Mouse (Mus musculus) heart, embryonic 11.5 days (tissue): ENCODE data around the gene Fbxl17. TPM values are rescaled to one million over a fixed set of nuclear protein-coding genes. Genes with fewer than 3 reads are reported as not detected.

Experiments
- ATAC-seq: fragments of 200-750 bp; cut with Nextera tagmentation; replicated peaks from 2 replicates; pipeline ENCODE4 v1.8.0; 2017; ENCODE audit warnings: moderate library complexity; ENCODE audit not compliant: insufficient number of reproducible peaks, low FRiP score, low TSS enrichment
- H3K27ac ChIP-seq: fragments of 300-500 bp; sonication (generic); 2 replicates; pipeline ENCODE4 v1.5.1; 2014; ENCODE audit warnings: mild to moderate bottlenecking, low read depth, low read length
- H3K27me3 ChIP-seq: fragments of 300-500 bp; sonication (generic); 2 replicates; pipeline ENCODE4 v1.6.1; 2014; ENCODE audit warnings: mild to moderate bottlenecking, low read length, mixed read lengths; ENCODE audit not compliant: control insufficient read depth, insufficient read depth
- H3K36me3 ChIP-seq: fragments of 300-500 bp; sonication (generic); 2 replicates; pipeline ENCODE4 v1.6.1; 2014; ENCODE audit warnings: mild to moderate bottlenecking, low read length, moderate library complexity, mixed read lengths; ENCODE audit not compliant: control insufficient read depth, insufficient read depth
- H3K4me1 ChIP-seq: fragments of 300-500 bp; sonication (generic); 2 replicates; pipeline ENCODE4 v1.6.1; 2014; ENCODE audit warnings: low read length; ENCODE audit not compliant: control insufficient read depth, insufficient read depth
- H3K4me2 ChIP-seq: fragments of 300-500 bp; sonication (generic); 2 replicates; pipeline ENCODE4 v1.6.1; 2014; ENCODE audit warnings: mild to moderate bottlenecking, moderate library complexity
- H3K4me3 ChIP-seq: fragments of 300-500 bp; sonication (generic); 2 replicates; pipeline ENCODE4 v1.5.1; 2014; ENCODE audit warnings: low read depth, low read length
- H3K9ac ChIP-seq: fragments of 300-500 bp; sonication (generic); 2 replicates; pipeline ENCODE4 v1.6.1; 2014; ENCODE audit warnings: mild to moderate bottlenecking, low read depth, low read length, moderate library complexity
- H3K9me3 ChIP-seq: fragments of 300-500 bp; sonication (generic); replicated peaks from 2 replicates; pipeline ENCODE4 v1.6.1; 2016; ENCODE audit warnings: low read length; ENCODE audit not compliant: control insufficient read depth
- WGBS: fragments of 180-500 bp; shearing (Covaris S2); extraction: QIAGEN DNeasy Blood & Tissue Kit; methylation state at CpG from one replicate; pipeline ENCODE4 v1.1.7; 2014; ENCODE audit not compliant: insufficient replicate concordance; 5-methylcytosine and 5-hydroxymethylcytosine counted together
- polyA plus RNA-seq: library from polyadenylated mRNA; unstranded; fragments of >200 nt; fragmentation: Nextera tagmentation; extraction: Ambion mirVana; gene quantifications from 2 replicates; pipeline ENCODE4 v1.2.1, GENCODE M21; 2014

Gene Fbxl17
- polyA plus RNA-seq, 1 experiment from 2014 or later: 6.4 TPM

- no peak for ATAC-seq
- Histone ChIP-seq H3K9me3 (no peaks in the 10 kb centered on the region), H3K27ac (no peak overlapping the region), H3K4me2 (no peak overlapping the region), H3K9ac (no peak overlapping the region), H3K36me3 (no peaks in the 10 kb centered on the region), H3K4me3 (no peak overlapping the region), H3K4me1 (no peaks in the 10 kb centered on the region; the same call in 1 of the 2 replicates), H3K27me3 (no peaks in the 10 kb centered on the region)
- 79% methylated on average over 8 of the region's 8 CpGs for WGBS
These were observed 263.6 kb downstream of the Fbxl17 start for GRCm38 (mm10) chr17:63236221-63236620.

GRCm38 (mm10) chr17:63235821-63236220 is 264.0 kb downstream of the Fbxl17 start:
- no peak overlapping the region for H3K4me2 ChIP-seq
- no peaks in the 10 kb centered on the region for H3K9me3 ChIP-seq
- H3K27me3 ChIP-seq: no peaks in the 10 kb centered on the region
- no peak for ATAC-seq
- no peaks in the 10 kb centered on the region for H3K36me3 ChIP-seq
- WGBS: 59% methylated on average over 3 of the region's 3 CpGs
- no peak overlapping the region for H3K4me3 ChIP-seq
- no peak overlapping the region for H3K27ac ChIP-seq
- no peaks in the 10 kb centered on the region; the same call in 1 of the 2 replicates for H3K4me1 ChIP-seq
- H3K9ac ChIP-seq: no peak overlapping the region

GRCm38 (mm10) chr17:63229111-63229510 is 270.7 kb downstream of the Fbxl17 start:
- Histone ChIP-seq H3K4me3 (no peak overlapping the region), H3K36me3 (no peaks in the 10 kb centered on the region), H3K9me3 (no peaks in the 10 kb centered on the region), H3K27me3 (no peaks in the 10 kb centered on the region), H3K4me1 (no peaks in the 10 kb centered on the region), H3K9ac (no peak overlapping the region), H3K27ac (no peak overlapping the region), H3K4me2 (no peak overlapping the region)
- WGBS: 71% methylated on average over 4 of the region's 4 CpGs
- no peak for ATAC-seq

- Histone ChIP-seq H3K27ac (no peak overlapping the region), H3K9me3 (no peaks in the 10 kb centered on the region), H3K4me1 (no peaks in the 10 kb centered on the region), H3K36me3 (no peaks in the 10 kb centered on the region), H3K4me2 (no peak overlapping the region), H3K9ac (no peak overlapping the region), H3K27me3 (no peaks in the 10 kb centered on the region), H3K4me3 (no peak overlapping the region)
- WGBS: 59% methylated on average over 2 of the region's 2 CpGs
- ATAC-seq: no peak
These were observed 273.4 kb downstream of the Fbxl17 start for GRCm38 (mm10) chr17:63226380-63226779.

- Histone ChIP-seq H3K4me2 (no peak overlapping the region), H3K27ac (no peak overlapping the region), H3K9ac (no peak overlapping the region), H3K9me3 (no peaks in the 10 kb centered on the region), H3K36me3 (no peaks in the 10 kb centered on the region), H3K27me3 (no peaks in the 10 kb centered on the region), H3K4me3 (no peak overlapping the region), H3K4me1 (no peaks in the 10 kb centered on the region)
- no peak for ATAC-seq
- WGBS: 77% methylated on average over 1 of the region's 1 CpGs
These were observed 273.9 kb downstream of the Fbxl17 start for GRCm38 (mm10) chr17:63225959-63226358.

GRCm38 (mm10) chr17:63223675-63224074 is 276.1 kb downstream of the Fbxl17 start:
- H3K4me3 ChIP-seq: no peak overlapping the region
- WGBS: 54% methylated on average over 4 of the region's 4 CpGs
- no peak overlapping the region for H3K27ac ChIP-seq
- no peaks in the 10 kb centered on the region for H3K4me1 ChIP-seq
- no peak for ATAC-seq
- H3K9me3 ChIP-seq: no peaks in the 10 kb centered on the region
- no peak overlapping the region for H3K4me2 ChIP-seq
- H3K9ac ChIP-seq: no peak overlapping the region
- H3K36me3 ChIP-seq: no peaks in the 10 kb centered on the region
- no peaks in the 10 kb centered on the region for H3K27me3 ChIP-seq

- Histone ChIP-seq H3K27me3 (no peaks in the 10 kb centered on the region), H3K36me3 (no peaks in the 10 kb centered on the region), H3K4me1 (no peaks in the 10 kb centered on the region), H3K27ac (no peak overlapping the region), H3K4me3 (no peak overlapping the region), H3K9me3 (no peaks in the 10 kb centered on the region), H3K4me2 (no peak overlapping the region), H3K9ac (no peak overlapping the region)
- no peak for ATAC-seq
- 72% methylated on average over 3 of the region's 3 CpGs for WGBS
These were observed 278.2 kb downstream of the Fbxl17 start for GRCm38 (mm10) chr17:63221632-63222031.

GRCm38 (mm10) chr17:63220821-63221220 is 279.0 kb downstream of the Fbxl17 start:
- H3K9me3 ChIP-seq: no peaks in the 10 kb centered on the region
- H3K27ac ChIP-seq: no peak overlapping the region
- H3K9ac ChIP-seq: no peak overlapping the region
- no peaks in the 10 kb centered on the region for H3K36me3 ChIP-seq
- no peak overlapping the region for H3K4me3 ChIP-seq
- no peaks in the 10 kb centered on the region for H3K4me1 ChIP-seq
- WGBS: 70% methylated on average over 5 of the region's 5 CpGs
- no peak for ATAC-seq
- H3K4me2 ChIP-seq: no peak overlapping the region
- no peaks in the 10 kb centered on the region for H3K27me3 ChIP-seq

GRCm38 (mm10) chr17:63217016-63217415 is 282.8 kb downstream of the Fbxl17 start:
- no peak for ATAC-seq
- 79% methylated on average over 1 of the region's 1 CpGs for WGBS
- H3K36me3 ChIP-seq: no peaks in the 10 kb centered on the region

More at GRCm38 (mm10) chr17:63217016-63217415, 282.8 kb downstream of the Fbxl17 start:
- no peaks in the 10 kb centered on the region for H3K27me3 ChIP-seq
- H3K4me3 ChIP-seq: no peak overlapping the region
- no peak overlapping the region for H3K4me2 ChIP-seq
- H3K27ac ChIP-seq: no peak overlapping the region
- H3K9ac ChIP-seq: no peak overlapping the region
- H3K9me3 ChIP-seq: no peaks in the 10 kb centered on the region
- no peaks in the 10 kb centered on the region for H3K4me1 ChIP-seq
